Mouse (Mus musculus) layer of hippocampus, postnatal 10 days (tissue): ENCODE results near the gene Tex35. TPM values are rescaled to one million over a fixed set of nuclear protein-coding genes. Genes with fewer than 3 reads are reported as not detected.

Experiments used
- DNase-seq, 2 experiments: peaks; one replicate each; pipeline ENCODE4 v3.0.0; 2021; ENCODE audit warnings: low spot score in 2 of 2
- total RNA-seq, 2 experiments: library from RNA; stranded (reverse); gene quantifications; 2 replicates each; pipeline ENCODE4 v1.2.3; 2021

Tex35 gene
- total RNA-seq, 2 experiments from 2014 or later: not detected

- DNase-seq: no peak
Observed at GRCm38 (mm10) chr1:157055288-157055831, 53.1 kb downstream of the Tex35 start.

- no peak for DNase-seq
Observed at GRCm38 (mm10) chr1:157054659-157055058, 53.8 kb downstream of the Tex35 start.

DNA sequence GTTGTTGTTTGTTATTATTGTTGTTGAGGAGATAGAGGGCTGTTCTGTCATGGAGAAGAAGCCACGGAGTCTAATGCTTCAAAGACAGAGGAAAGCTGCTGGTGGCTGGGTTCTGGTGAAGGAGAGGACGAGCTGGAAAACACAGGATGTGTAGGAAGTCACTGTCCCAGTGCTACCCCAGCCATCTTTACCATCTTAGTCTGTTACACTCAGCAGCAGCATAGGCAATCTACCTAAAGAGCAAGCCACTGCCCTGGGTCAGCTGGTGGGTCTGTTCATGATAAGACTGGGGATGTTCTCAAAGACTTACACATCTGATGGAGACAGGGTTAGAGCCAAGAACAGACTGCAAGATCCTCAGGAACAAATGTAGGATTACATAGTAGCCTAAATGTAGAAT lies 58.6 kb downstream of the Tex35 start:
- DNase-seq: no peak

Other genes starting within 250 kb of the Tex35 start
- 100 to 1,000 TPM in 1 of 2 experiments, 10 to 100 TPM in 1; 93.3 to 101 TPM for gene Ralgps2, start 169.1 kb downstream of the Tex35 start, total RNA-seq